Mouse (Mus musculus): ENCODE measurements around the gene Rpl3l. TPM values are rescaled to one million over a fixed set of nuclear protein-coding genes. Genes with fewer than 3 reads are reported as not detected.

The Rpl3l gene
- 4.7 to 14.6 TPM (median 10.2 TPM) in 3 replicates for total RNA-seq (2017)

DNA sequence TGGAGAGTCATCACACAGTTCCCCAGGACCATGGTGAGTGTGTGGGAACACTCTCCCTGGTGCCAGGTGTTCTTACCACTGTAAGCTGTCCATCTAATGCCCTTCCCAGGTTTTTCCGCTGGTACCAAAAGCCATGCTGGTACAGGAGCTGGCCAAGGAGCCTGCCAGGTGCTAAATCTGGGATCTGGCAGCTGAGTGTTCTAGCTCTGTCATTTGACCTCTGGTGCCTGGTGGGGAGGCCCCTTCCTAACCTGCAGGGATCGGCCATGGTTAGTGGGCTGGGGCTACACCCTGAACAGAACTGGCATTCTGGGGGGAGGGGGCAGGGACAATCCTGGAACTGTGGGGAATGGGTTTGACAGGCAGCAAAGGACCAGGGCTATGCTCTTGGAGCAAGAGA, at the start of gene Rpl3l:
Rpl3l (plus strand) TSS at position 203 of the 400 bp plus-strand sequence.
- ATAC-seq (replicated peaks; ENCODE audit: insufficient number of reproducible peaks, low FRiP score, low TSS enrichment, poor library complexity, severe bottlenecking), result no peak

DNA sequence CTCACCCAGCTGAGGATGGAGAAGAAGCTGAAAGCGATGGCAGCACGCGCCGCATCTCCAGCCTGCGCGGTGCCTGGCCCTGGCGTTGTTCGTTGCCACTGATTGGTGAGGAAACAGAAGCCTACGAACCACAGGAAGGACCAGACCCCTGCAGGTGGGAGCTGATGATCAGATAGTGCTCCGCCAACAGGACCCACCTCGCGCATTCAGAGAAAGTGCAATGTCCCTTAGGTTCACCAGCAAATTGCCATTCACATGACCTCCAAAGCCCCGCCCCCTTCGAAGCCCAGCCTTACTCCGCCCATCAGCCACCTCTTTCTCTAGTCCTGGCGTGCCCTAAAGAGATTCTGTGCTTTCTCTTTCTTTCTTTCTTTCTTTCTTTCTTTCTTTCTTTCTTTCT, 41.1 kb upstream of the Rpl3l start:
- peak; percentile 58; the same call in 1 of the 2 replicates for ATAC-seq (replicated peaks; ENCODE audit: insufficient number of reproducible peaks, low FRiP score, low TSS enrichment, poor library complexity, severe bottlenecking)

DNA sequence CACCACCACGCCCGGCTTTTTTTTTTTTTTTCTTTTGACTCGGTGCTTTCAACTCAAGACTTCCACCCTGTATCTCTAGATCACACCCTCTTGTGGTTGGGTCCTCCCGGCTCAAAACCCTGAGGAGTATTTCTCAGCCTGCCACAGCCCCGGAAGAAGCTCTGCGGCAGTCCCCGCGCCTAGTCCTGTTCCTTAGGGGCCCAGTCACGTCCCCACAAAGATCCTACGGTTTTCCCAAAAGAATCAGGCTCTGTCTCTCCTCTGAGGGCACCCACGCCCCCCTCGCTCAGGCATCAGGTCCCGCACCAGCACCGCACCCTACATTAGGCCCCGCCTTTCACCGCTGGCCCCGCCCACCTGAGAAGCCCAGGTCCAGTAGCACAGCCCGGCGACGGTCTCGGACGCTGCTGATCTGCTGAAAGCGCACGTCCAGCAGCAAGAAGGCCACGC, 40.4 kb upstream of the Rpl3l start:
- peak; percentile 57; the same call in 1 of the 2 replicates for ATAC-seq (replicated peaks; ENCODE audit: insufficient number of reproducible peaks, low FRiP score, low TSS enrichment, poor library complexity, severe bottlenecking)

DNA sequence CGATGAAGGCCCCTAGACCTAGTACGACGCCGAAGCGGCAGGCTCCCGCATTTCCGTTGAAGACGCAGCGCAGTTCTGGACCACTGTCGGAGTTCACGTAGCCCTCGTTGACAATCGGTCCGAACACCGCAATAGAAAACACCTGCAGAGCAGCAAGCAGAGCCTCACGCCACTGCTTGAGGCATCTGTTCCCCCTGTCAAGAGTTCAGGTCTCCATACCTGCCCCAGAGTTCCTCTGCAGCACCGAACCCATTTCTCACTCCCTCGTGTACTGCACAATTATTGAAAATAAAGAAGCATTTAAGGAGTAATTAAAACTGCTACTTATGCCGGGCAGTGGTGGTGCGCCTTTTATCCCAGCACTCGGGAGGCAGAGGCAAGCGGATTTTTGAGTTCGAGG, 40.0 kb upstream of the Rpl3l start:
- ATAC-seq (replicated peaks; ENCODE audit: insufficient number of reproducible peaks, low FRiP score, low TSS enrichment, poor library complexity, severe bottlenecking), result no peak

DNA sequence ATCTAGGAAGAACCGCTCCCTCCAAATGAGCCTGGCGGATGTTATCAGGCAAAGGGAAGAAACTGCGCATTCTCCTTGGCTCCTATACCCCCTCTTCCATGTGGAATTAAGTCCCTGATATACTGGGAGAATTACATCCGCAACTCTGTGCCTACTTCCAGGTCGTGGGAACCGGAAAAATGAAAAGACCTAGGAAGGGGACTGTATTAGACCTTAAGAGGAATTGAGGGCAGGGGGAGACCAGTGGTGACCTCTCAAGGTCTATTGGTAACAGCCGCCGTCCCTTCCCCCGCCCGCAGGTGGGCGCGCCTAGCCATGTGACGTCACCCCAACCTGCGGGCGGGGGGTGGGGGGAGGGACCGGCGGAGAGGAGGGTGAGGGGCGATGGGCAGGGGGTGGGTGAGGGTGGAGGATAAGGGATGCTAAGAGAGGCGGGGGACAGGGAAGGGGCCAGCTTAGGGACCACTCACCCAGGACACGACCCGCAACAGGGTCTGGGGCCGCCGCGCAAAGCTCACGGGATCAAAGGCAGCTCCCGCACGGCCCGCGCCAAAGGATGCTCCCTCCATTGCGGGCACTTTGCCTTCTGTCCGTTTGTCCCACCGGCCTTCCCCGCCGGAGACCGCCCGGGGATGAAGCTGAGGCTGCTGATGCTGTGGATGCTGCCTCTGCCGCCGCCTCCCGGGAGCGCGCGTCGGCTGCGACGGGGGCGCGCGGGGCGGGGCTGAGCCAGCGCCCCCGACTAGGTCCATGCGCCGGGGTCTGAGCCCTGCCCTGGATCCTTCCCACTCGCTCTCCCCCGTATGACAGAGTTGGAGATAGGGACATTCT, 38.2 kb upstream of the Rpl3l start, which contains the start of gene Syngr3:
Syngr3 (minus strand) TSS at position 705 of the 831 bp plus-strand sequence.
- no peak for ATAC-seq (replicated peaks; ENCODE audit: insufficient number of reproducible peaks, low FRiP score, low TSS enrichment, poor library complexity, severe bottlenecking)

DNA sequence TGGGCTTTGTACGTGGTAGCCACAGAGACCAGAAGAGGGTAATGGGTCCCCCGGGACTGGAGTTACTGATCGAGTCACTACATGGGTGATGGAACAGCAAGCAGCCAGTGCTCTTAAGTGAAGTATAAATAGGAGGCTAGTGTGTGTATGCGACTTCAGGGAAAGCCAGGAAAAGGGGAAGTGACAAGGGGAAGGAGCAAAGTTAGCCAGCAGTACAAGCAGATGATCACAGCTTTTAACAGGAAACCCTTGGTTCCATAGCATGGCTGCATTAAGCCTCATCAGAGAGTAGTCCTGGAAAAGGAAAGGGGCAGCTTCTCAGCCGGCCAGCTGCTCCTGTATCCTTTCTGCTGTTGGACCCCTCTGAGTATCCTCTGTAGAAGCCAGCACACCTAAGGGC, 35.2 kb upstream of the Rpl3l start:
- ATAC-seq (replicated peaks; ENCODE audit: insufficient number of reproducible peaks, low FRiP score, low TSS enrichment, poor library complexity, severe bottlenecking), result no peak

DNA sequence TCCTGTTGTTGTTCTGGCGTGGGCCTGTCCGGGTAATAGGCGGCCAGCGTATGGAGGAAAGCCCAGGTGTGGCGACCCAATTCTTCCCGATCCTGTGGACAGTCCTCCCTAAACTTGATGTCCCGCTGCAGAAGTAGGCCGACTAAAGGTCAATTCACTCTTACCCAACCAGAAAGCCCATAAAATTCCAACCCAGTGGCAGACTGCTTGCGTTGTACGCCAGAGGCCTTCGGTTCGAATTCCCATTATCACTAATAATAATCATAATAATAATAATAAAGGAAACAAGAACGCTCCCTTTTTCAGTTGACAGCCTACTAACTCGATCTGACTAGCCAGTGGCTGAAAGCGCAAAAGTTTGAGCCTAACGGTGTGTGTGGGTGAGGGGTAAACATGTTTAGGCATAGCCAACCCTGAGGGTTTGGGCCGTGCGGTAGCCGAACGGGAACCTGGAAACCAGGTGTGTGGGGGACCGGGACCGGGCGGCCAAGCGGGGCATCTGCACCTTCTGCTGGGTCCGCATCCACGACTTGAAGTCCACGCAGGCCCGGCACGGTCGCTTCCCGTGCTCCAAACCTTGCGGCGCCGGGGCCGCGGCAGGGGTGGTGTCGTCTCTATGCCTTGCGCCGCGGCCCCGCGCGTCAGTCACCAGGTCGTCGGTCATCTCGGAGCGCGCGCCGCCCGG, 32.2 kb upstream of the Rpl3l start:
- ATAC-seq (replicated peaks; ENCODE audit: insufficient number of reproducible peaks, low FRiP score, low TSS enrichment, poor library complexity, severe bottlenecking), result no peak

DNA sequence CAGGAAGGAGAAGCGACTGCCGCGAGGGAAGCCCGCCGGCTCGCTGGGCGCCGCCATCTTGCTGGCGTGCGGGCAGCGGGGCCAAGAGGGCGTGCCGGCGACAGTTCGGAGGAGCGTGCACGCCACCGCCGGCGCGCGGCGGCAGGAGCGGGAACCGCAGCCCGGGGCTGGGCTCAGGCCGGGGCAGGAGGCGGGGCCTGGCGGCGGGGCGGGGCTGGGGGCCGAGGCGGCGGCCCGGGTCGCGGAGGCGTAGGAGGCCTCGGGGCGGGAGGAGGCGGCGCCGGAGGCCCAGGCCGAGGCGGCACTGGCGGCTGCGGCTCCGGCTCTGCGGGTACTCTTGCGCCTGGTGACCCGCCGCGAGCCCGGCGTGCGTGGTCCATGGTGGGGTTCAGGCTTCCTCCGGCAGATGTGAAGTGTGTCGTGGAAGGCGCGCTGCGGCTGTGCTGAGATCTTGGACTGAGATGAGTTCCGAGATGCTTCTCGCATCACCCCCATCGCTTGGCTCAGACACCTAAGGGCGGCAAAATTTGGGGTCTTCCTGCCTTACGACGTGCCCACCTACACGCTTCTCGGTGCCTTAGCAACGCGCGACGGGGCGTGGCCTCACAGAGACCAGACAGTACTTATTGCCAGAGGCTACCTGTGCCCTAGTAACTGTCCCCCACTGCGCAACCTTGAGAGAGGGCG, 31.5 kb upstream of the Rpl3l start, which contains the start of the genes Gfer and Noxo1:
Gfer (minus strand) TSS at position 146 of the 687 bp plus-strand sequence.
Noxo1 (plus strand) TSS at position 224 of the 687 bp plus-strand sequence.
- peak; percentile 41 for ATAC-seq (replicated peaks; ENCODE audit: insufficient number of reproducible peaks, low FRiP score, low TSS enrichment, poor library complexity, severe bottlenecking)

DNA sequence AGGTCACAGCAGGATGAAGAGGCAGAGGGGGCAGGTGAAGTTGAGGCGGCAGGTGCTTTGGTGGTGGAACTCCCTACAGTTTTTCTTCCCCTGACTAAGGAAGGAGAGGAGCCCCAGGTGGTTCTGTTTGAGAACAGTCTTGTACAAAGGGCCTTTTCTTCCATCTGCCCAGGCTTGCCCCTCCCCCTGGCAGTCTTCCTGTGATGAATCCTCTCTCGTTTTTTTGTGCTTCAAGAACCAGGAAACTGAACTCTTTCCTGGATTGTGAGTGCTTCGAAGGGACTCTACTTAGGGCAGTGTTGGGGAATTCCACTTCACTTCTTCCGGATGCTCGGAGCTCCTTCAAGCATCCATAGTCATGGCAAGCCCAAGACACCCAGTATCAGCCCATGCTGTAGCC, 29.6 kb upstream of the Rpl3l start:
- no peak for ATAC-seq (replicated peaks; ENCODE audit: insufficient number of reproducible peaks, low FRiP score, low TSS enrichment, poor library complexity, severe bottlenecking)

DNA sequence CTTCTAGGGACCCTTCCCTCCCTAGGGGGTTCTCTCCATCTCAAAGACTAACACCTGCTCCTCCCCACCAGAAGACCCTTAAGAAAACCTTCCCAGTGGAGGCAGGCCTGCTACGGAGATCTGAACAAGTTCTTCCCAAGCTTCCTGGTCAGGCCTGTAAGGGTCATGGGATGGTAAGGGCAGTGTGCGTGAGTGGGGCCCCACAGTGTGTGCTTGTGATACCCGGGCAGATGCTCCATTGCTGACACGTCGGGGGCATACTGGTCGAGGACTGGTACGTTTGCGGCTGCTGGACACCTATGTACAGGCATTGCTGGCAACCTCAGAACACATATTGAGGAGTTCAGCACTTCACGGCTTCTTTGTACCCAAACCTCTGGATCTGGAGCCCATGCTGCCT, 28.9 kb upstream of the Rpl3l start:
- no peak for ATAC-seq (replicated peaks; ENCODE audit: insufficient number of reproducible peaks, low FRiP score, low TSS enrichment, poor library complexity, severe bottlenecking)

DNA sequence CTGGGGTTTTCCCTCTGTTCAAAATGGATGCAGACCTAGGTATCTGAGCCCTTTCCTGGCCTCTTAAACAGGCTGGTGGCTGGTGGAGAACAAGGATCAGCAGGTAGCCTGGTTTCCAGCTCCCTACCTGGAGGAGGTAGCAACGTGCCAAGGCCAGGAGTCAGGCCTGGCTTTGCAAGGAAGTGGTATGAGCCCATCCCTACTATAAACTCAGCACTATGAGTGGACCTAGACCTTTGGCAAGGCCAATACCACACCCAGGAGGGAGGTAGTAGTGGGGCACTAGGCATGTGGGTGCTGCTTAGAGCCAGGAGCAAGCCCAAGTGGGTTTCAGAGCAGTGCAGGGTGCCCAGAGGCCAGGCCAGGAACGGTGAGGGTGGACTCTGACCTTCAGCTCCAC, 28.1 kb upstream of the Rpl3l start:
- no peak for ATAC-seq (replicated peaks; ENCODE audit: insufficient number of reproducible peaks, low FRiP score, low TSS enrichment, poor library complexity, severe bottlenecking)

DNA sequence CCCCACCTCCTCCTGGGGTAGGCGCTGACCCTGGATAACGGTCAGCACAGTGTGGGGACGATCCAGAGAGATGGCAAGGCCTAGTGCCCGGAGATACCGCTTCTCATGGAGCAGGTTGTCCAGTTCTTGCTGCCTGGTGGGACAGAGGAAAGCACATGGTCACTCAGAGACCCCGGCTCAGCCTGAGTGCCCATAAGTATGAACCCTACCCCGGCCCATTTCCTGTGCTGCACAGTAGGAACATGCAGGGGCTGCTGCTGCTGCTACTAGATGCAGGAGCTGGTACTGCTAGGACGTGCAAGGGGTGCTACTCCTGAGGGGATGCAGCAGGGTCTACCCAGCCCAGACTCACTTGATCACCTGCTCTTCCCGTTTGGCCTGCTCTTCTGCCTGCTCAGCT, 26.4 kb upstream of the Rpl3l start:
- ATAC-seq (replicated peaks; ENCODE audit: insufficient number of reproducible peaks, low FRiP score, low TSS enrichment, poor library complexity, severe bottlenecking), result no peak

DNA sequence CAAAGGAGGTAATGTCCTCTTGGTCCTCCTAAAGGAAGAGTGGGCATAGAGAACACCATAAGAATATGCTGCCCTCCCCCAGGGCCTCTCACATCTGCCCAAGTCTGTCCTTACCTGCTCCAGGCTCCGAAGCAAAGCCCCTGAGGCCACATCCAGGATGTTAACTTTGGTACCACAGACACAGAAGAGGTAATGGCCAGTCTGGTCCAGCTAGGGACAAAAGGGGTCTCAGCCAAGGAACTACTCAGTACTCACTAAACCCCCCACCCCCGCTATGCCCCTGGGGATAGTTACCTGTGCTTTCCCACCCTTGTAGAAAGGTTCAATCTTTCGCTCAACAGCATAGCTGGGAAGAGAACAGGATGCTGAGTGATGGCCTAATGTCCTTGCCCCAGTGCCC, 21.8 kb upstream of the Rpl3l start:
- no peak for ATAC-seq (replicated peaks; ENCODE audit: insufficient number of reproducible peaks, low FRiP score, low TSS enrichment, poor library complexity, severe bottlenecking)

DNA sequence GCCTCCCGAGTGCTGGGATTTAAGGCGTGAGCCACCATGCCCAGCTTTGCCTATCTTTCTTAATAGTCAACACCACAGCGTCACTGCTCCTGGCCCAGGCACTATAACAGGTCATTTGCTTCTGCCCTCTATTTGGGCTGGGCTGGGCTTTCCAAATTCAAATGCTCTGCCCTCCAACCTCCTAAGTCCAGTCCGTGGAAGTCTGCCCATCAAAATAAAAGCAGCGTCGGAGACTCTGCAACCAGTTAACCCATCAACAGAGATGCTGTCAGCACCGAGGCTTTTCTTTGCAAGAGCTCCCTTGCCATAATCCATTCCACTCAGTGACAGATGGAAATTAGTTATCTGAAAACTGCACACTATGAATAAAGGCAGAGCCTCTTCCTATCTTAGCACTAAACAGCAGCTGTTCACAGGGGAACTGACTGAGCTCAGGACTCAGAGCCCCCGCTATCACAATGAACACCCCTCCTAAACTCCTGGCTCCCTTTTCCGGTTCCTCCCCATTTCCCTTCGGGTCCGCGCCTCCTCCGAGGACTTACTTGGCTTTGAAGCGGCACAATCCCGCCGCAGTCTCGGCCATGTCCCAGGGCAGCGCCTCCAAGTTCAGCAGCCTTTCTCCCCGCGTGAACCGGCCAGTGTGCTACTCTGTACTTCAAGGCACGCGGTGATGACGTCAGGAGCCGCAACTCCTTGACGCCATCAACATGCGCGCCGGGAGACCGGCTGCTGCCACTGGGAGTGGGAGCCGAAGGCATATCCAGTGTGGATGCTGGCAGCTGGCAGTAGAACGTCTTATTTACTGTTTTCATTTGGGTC, 20.4 kb upstream of the Rpl3l start, which contains the start of gene Tbl3:
Tbl3 (minus strand) TSS at position 679 of the 819 bp plus-strand sequence.
- ATAC-seq (replicated peaks; ENCODE audit: insufficient number of reproducible peaks, low FRiP score, low TSS enrichment, poor library complexity, severe bottlenecking), result peak; percentile 91

DNA sequence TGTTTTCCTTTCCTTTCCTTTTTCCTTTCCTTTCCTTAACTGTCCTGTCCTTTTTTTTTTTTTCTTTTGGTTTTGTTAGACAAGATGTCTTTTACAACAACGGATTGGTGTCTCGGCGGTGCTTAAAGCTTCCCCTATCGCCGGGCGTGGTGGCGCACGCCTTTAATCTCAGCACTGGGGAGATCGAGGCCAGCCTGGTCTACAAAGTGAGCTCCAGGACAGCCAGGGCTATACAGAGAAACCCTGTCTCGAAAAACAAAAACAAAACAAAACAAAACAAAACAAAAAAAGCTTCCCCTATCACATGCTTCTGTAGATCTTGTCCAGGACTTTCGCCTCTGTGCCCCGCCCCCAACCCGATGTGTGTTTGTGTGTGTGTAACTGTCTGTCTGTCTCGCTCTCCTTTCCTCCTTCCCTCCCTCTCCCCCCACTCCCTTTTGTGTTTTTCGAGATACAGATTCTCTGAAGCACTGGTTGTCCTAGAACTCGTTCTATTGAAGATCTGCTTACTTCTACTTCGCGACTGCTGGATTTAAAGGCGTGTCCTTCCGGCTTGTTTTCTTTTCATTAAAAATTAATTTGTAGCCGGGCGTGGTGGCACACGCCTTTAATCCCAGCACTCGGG, 19.7 kb upstream of the Rpl3l start:
- no peak for ATAC-seq (replicated peaks; ENCODE audit: insufficient number of reproducible peaks, low FRiP score, low TSS enrichment, poor library complexity, severe bottlenecking)

DNA sequence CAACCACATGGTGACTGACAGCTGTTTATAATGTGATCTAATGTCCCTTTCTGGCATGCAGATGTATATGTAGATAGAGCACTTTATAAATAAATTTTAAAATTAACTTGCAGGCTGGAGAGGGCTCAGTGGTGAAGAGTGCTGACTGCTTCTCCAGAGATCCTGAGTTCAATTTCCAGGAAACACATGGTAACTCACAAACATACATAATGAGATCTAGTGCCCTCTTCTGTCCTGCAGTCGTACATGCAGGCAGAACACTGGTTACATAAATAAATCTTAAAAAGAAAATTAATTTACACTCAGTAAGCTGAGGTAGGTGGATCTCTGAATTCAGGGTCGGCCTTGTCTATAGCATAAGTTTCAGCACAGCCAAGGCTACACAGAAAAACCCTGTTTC, 19.0 kb upstream of the Rpl3l start:
- peak; percentile 62 for ATAC-seq (replicated peaks; ENCODE audit: insufficient number of reproducible peaks, low FRiP score, low TSS enrichment, poor library complexity, severe bottlenecking)

DNA sequence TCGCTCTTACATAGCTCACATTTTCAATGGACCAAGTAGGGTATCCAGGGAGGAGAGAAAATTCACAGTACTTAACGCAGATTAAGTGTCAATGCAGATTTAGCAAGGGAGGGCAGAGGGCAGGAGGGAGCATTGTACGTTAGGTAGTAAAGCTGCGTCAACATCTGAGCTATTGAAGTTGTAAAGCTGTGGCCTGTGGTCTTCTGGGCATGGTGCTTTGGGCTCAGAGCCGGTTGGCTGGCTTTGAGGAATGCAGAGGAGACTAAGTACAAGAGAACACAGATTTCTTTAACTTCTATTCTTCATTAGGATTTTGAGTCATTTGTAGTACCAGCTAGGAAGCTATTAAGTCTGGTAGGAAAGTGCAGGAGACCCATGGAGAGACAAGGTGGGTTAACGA, 12.1 kb upstream of the Rpl3l start:
- no peak for ATAC-seq (replicated peaks; ENCODE audit: insufficient number of reproducible peaks, low FRiP score, low TSS enrichment, poor library complexity, severe bottlenecking)

DNA sequence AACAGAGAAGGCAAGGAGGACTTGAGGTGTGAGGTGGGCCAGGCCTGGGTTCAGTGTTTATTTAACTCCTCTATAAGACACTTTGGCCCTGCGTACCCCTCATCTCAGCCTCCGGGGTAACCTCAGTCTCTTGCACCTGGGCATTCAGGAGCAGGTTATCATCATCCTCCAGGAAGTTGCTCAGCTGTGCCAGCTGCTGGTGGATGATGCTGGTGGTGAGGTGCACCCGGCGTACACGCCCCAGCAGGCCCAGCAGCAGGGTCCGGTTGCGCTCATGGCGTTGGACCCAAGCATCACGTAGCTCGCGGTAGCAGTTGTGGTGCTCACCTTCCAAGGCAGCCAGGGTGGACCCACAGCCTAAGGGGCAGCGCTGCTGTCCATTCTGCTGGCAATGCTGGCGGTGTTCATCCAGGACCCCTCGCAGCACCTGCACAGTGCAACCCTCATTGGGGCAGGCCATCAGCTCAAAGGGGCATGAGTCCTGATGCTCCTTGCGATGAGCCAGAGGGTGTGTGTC, 11.4 kb upstream of the Rpl3l start:
- ATAC-seq (replicated peaks; ENCODE audit: insufficient number of reproducible peaks, low FRiP score, low TSS enrichment, poor library complexity, severe bottlenecking), result no peak
